Mouse (Mus musculus): ENCODE data around the gene Gsap. TPM values are rescaled to one million over a fixed set of nuclear protein-coding genes. Genes with fewer than 3 reads are reported as not detected.
A peak's percentile ranks its signal among the peaks of the same experiment; 100 is the strongest.
"Not testable (repeated sequence)": the region's sequence is repeated elsewhere in the genome, so short reads cannot be mapped to it uniquely, and the experiment has no call there.

Gsap gene
- 100 to 1,000 TPM in 21 of 26 experiments, 10 to 100 TPM in 5; 66.6 to 682 (median 239) TPM for total RNA-seq (2018; cell fraction: chromatin; rRNA removed)
- total RNA-seq (2018; cell fraction: cytosol; rRNA removed): 10 to 100 TPM in 17 of 26 experiments, 1 to 10 TPM in 9; 5.9 to 25.9 (median 13.4) TPM
- total RNA-seq (2018; cell fraction: nucleus; rRNA removed): 100 to 1,000 TPM in 21 of 26 experiments, 10 to 100 TPM in 5; 51.4 to 366 (median 145) TPM
- 7.7 to 9.7 TPM (median 9.5 TPM) in 3 replicates for polyA plus RNA-seq (2018)

GRCm38 (mm10) chr5:21185764-21186685 is at the start of gene Gsap:
Gene Gsap, plus strand, starts transcription at chr5:21186255.
- Histone ChIP-seq H3K36me3 (ENCODE audit: inconsistent target) (no peaks in the 10 kb centered on the region), H3K4me3 (ENCODE audit: inconsistent target) (peak within 1 kb of the TSS; percentile 70), H3K27ac (peak within 1 kb of the TSS; percentile 56), H3K79me2 (ENCODE audit: inconsistent target) (peaks cover 32% of the 10 kb centered on the region)
- 6% methylated on average over 43 of the region's 43 CpGs for WGBS (ENCODE audit: missing documents)

GRCm38 (mm10) chr5:21136575-21136974 is 49.5 kb upstream of the Gsap start:
- Histone ChIP-seq H3K36me3 (ENCODE audit: inconsistent target) (no peaks in the 10 kb centered on the region), H3K27ac (no peak overlapping the region; the same call in 1 of the 2 replicates), H3K4me3 (ENCODE audit: inconsistent target) (no peak overlapping the region), H3K79me2 (ENCODE audit: inconsistent target) (no peaks in the 10 kb centered on the region)
- WGBS (ENCODE audit: missing documents): 71% methylated on average over 5 of the region's 5 CpGs

- H3K27ac ChIP-seq: no peak overlapping the region
Observed at GRCm38 (mm10) chr5:21139505-21139904, 46.5 kb upstream of the Gsap start.

GRCm38 (mm10) chr5:21141133-21141551 is 44.9 kb upstream of the Gsap start:
- H3K4me3 ChIP-seq (ENCODE audit: inconsistent target); H3K27ac ChIP-seq; H3K79me2 ChIP-seq (ENCODE audit: inconsistent target); H3K36me3 ChIP-seq (ENCODE audit: inconsistent target): not testable (repeated sequence)
- WGBS (ENCODE audit: missing documents): 56% methylated on average over 7 of the region's 7 CpGs

More at GRCm38 (mm10) chr5:21139505-21139904, 46.5 kb upstream of the Gsap start:
- H3K36me3 ChIP-seq (ENCODE audit: inconsistent target): no peaks in the 10 kb centered on the region
- no peak overlapping the region for H3K4me3 ChIP-seq (ENCODE audit: inconsistent target)
- no peaks in the 10 kb centered on the region for H3K79me2 ChIP-seq (ENCODE audit: inconsistent target)
- WGBS (ENCODE audit: missing documents): 82% methylated on average over 9 of the region's 9 CpGs

GRCm38 (mm10) chr5:21141626-21142025 is 44.4 kb upstream of the Gsap start:
- no peaks in the 10 kb centered on the region for H3K79me2 ChIP-seq (ENCODE audit: inconsistent target)
- WGBS (ENCODE audit: missing documents): 77% methylated on average over 5 of the region's 5 CpGs
- no peaks in the 10 kb centered on the region for H3K36me3 ChIP-seq (ENCODE audit: inconsistent target)

GRCm38 (mm10) chr5:21143032-21143431 is 43.0 kb upstream of the Gsap start:
- 94% methylated on average over 6 of the region's 7 CpGs for WGBS (ENCODE audit: missing documents)
- no peak overlapping the region for H3K27ac ChIP-seq
- no peak overlapping the region for H3K4me3 ChIP-seq (ENCODE audit: inconsistent target)
- H3K79me2 ChIP-seq (ENCODE audit: inconsistent target): no peaks in the 10 kb centered on the region
- no peaks in the 10 kb centered on the region for H3K36me3 ChIP-seq (ENCODE audit: inconsistent target)

More at GRCm38 (mm10) chr5:21141626-21142025, 44.4 kb upstream of the Gsap start:
- Histone ChIP-seq H3K27ac (no peak overlapping the region), H3K4me3 (ENCODE audit: inconsistent target) (no peak overlapping the region)

GRCm38 (mm10) chr5:21144506-21145169 is 41.4 kb upstream of the Gsap start:
- no peak overlapping the region for H3K27ac ChIP-seq
- WGBS (ENCODE audit: missing documents): 74% methylated on average over 8 of the region's 8 CpGs
- H3K79me2 ChIP-seq (ENCODE audit: inconsistent target): no peaks in the 10 kb centered on the region
- H3K36me3 ChIP-seq (ENCODE audit: inconsistent target): no peaks in the 10 kb centered on the region
- no peak overlapping the region for H3K4me3 ChIP-seq (ENCODE audit: inconsistent target)

- H3K79me2 ChIP-seq (ENCODE audit: inconsistent target): no peaks in the 10 kb centered on the region
- H3K27ac ChIP-seq: no peak overlapping the region
- no peak overlapping the region for H3K4me3 ChIP-seq (ENCODE audit: inconsistent target)
- no peaks in the 10 kb centered on the region for H3K36me3 ChIP-seq (ENCODE audit: inconsistent target)
- WGBS (ENCODE audit: missing documents): 92% methylated on average over 3 of the region's 3 CpGs
Observed at GRCm38 (mm10) chr5:21148358-21148757, 37.7 kb upstream of the Gsap start.

GRCm38 (mm10) chr5:21153672-21154071 is 32.4 kb upstream of the Gsap start:
- WGBS (ENCODE audit: missing documents): 50% methylated on average over 1 of the region's 1 CpGs
- Histone ChIP-seq H3K27ac (no peak overlapping the region), H3K4me3 (ENCODE audit: inconsistent target) (no peak overlapping the region), H3K36me3 (ENCODE audit: inconsistent target) (no peaks in the 10 kb centered on the region), H3K79me2 (ENCODE audit: inconsistent target) (no peaks in the 10 kb centered on the region)

GRCm38 (mm10) chr5:21156770-21157169 is 29.3 kb upstream of the Gsap start:
- no peak overlapping the region for H3K27ac ChIP-seq
- 86% methylated on average over 3 of the region's 3 CpGs for WGBS (ENCODE audit: missing documents)
- H3K79me2 ChIP-seq (ENCODE audit: inconsistent target): no peaks in the 10 kb centered on the region
- H3K36me3 ChIP-seq (ENCODE audit: inconsistent target): no peaks in the 10 kb centered on the region
- H3K4me3 ChIP-seq (ENCODE audit: inconsistent target): no peak overlapping the region

- WGBS (ENCODE audit: missing documents): 71% methylated on average over 3 of the region's 3 CpGs
- H3K27ac ChIP-seq: no peak overlapping the region
Observed at GRCm38 (mm10) chr5:21159536-21159935, 26.5 kb upstream of the Gsap start.

GRCm38 (mm10) chr5:21160781-21161180 is 25.3 kb upstream of the Gsap start:
- Histone ChIP-seq H3K36me3 (ENCODE audit: inconsistent target) (no peaks in the 10 kb centered on the region), H3K4me3 (ENCODE audit: inconsistent target) (no peak overlapping the region), H3K79me2 (ENCODE audit: inconsistent target) (no peaks in the 10 kb centered on the region), H3K27ac (no peak overlapping the region)
- WGBS (ENCODE audit: missing documents): 80% methylated on average over 1 of the region's 1 CpGs

More at GRCm38 (mm10) chr5:21159536-21159935, 26.5 kb upstream of the Gsap start:
- Histone ChIP-seq H3K36me3 (ENCODE audit: inconsistent target) (no peaks in the 10 kb centered on the region), H3K4me3 (ENCODE audit: inconsistent target) (no peak overlapping the region), H3K79me2 (ENCODE audit: inconsistent target) (no peaks in the 10 kb centered on the region)

- no peaks in the 10 kb centered on the region for H3K79me2 ChIP-seq (ENCODE audit: inconsistent target)
- no peaks in the 10 kb centered on the region for H3K36me3 ChIP-seq (ENCODE audit: inconsistent target)
- H3K4me3 ChIP-seq (ENCODE audit: inconsistent target): no peak overlapping the region
- no peak overlapping the region for H3K27ac ChIP-seq
- WGBS (ENCODE audit: missing documents): 96% methylated on average over 3 of the region's 3 CpGs
Observed at GRCm38 (mm10) chr5:21163421-21163820, 22.6 kb upstream of the Gsap start.

GRCm38 (mm10) chr5:21168689-21169345 is 17.2 kb upstream of the Gsap start:
- 95% methylated on average over 8 of the region's 8 CpGs for WGBS (ENCODE audit: missing documents)
- Histone ChIP-seq H3K36me3 (ENCODE audit: inconsistent target) (no peaks in the 10 kb centered on the region), H3K79me2 (ENCODE audit: inconsistent target) (no peaks in the 10 kb centered on the region), H3K4me3 (ENCODE audit: inconsistent target) (no peak overlapping the region), H3K27ac (no peak overlapping the region)

Measured in macrophage (primary cell).